Mouse (Mus musculus): ENCODE results near the gene Olfr33.
A peak's percentile ranks its signal among the peaks of the same experiment; 100 is the strongest.

Gene Olfr33

GRCm38 (mm10) chr7:102718970-102719369 is at the start of gene Olfr33:
Gene Olfr33 (minus strand): TSS chr7:102719070.
- DNase-seq (ENCODE audit: low spot score): no peak

- no peak for DNase-seq (ENCODE audit: low spot score)
Measured at GRCm38 (mm10) chr7:102759266-102759665, 40.4 kb upstream of the Olfr33 start, which contains the start of the genes Olfr560 and Olfr78. Gene Olfr560 (minus strand): TSS chr7:102759366. Gene Olfr78 (minus strand): TSS chr7:102759471.

DNA sequence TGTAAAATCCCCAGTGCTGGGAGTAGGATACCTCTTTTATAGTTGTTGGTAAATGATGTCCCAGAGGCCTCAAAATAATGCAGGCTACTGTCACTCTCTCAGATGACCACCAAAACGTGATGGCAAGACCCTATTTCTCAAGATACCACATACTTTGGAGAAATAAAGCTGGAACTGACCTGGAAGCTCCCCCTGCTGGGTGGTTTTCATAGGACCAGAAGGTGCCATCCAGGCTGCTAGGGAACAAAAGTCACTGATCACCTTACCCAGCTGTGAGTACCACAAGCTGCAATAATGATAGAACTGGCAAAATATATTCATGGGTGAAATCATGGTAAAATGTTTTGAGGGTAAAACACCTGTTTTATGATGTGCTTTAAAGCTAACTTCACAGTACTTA is 33.2 kb upstream of the Olfr33 start:
- no peak for DNase-seq (ENCODE audit: low spot score)

- no peak for DNase-seq (ENCODE audit: low spot score)
Measured at GRCm38 (mm10) chr7:102737705-102738104, 18.8 kb upstream of the Olfr33 start.

- DNase-seq (ENCODE audit: low spot score): no peak
Measured at GRCm38 (mm10) chr7:102733793-102734192, 14.9 kb upstream of the Olfr33 start.

DNA sequence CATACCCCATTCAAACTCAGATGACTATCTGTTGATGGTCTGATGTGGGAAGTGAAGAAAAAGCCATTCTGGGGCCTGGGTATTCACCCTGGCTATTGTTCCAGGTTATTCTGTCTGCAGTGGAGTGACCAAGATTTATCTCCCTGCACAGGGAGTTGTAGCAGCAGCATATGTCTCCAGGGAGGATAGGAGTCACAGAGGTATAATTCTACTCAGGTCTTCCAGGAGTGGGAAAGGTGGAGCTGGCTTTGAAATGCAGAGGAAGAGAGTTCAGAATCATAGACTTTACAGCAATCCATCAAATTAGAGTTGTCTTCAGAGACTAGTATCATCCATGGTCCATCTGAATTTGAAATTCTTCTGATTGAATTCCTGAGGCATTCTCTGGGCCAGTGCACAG is 8.5 kb upstream of the Olfr33 start, which contains the start of gene Olfr559:
Gene Olfr559, minus strand, starts transcription at position 101 of the 400 bp plus-strand sequence.
- DNase-seq (ENCODE audit: low spot score): no peak

DNA sequence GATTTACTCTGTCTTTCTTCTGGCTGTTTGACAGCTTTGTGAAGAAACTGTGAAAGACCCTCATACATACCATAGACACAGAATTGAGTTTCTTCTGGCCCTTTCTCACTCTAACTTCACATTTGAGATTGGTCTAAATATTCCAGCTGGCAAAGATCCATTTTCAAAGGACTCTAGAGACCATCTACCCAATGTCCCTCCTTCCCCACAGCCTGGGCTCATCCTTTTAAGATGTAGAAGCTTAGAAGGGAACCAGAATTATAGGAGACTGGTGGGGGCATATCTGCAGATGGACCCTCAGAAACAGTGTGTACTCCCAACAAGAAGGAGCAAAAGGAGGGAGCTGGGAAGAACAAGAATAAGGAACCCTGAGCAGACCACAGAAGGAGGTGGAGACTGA is 17.0 kb downstream of the Olfr33 start, which contains the start of gene Olfr558:
Gene Olfr558, plus strand, starts transcription at position 301 of the 400 bp plus-strand sequence.
- DNase-seq (ENCODE audit: low spot score): no peak

- no peak for DNase-seq (ENCODE audit: low spot score)
Measured at GRCm38 (mm10) chr7:102698461-102698860, 20.4 kb downstream of the Olfr33 start.

- no peak for DNase-seq (ENCODE audit: low spot score)
Measured at GRCm38 (mm10) chr7:102695358-102696125, 23.3 kb downstream of the Olfr33 start, which contains the start of gene Olfr557. Gene Olfr557 (plus strand): TSS chr7:102695910.

DNA sequence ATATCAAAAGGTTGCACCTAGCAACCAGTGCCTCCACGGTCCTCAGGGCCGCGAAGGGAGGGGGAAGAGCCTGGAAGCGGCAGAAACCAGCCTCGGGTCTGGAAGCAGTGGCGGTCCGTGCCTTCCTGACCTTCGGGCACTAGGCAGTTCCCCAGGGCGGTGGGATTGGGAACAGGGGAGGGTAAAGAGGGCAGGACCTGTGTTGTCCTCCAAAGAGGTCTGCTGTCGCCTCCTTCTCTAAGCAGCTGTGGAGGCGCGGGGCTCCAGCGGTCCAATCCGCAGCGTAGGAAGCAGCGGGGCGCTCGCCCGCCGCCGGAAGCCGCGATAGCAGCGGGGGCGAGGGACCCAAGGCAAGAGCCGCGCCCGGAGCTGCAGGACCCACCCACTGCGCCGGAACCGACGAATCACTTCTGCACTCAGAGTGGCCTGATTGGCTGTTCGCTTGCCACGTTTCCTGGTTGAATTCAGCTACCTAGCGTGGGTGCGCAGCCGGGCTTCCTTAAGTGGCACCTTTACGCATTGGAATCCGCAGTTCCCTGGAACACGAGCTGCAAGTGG is 31.8 kb downstream of the Olfr33 start, which contains the start of gene Trim68:
Gene Trim68, minus strand, starts transcription at position 384 of the 558 bp plus-strand sequence.
- peak; percentile 90 for DNase-seq (ENCODE audit: low spot score)

DNA sequence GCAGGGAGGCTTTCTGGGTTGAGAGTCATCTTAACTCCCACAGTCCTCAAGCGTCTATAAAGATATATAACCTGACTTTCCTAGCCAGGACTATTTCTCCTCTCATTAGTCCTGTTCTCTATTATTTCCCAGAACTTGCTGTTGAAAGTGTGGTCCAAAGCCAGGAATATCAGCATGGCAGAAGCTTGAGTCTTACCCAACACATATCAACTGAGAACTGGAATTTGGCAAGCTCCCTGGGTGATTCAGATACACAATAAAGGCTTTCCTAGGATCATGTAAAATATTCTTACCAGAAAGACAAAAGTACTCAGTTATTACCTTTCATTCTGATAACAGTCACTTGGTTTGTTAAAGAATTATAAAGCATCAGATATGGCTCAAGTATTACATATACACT is 37.0 kb downstream of the Olfr33 start:
- no peak for DNase-seq (ENCODE audit: low spot score)

DNA sequence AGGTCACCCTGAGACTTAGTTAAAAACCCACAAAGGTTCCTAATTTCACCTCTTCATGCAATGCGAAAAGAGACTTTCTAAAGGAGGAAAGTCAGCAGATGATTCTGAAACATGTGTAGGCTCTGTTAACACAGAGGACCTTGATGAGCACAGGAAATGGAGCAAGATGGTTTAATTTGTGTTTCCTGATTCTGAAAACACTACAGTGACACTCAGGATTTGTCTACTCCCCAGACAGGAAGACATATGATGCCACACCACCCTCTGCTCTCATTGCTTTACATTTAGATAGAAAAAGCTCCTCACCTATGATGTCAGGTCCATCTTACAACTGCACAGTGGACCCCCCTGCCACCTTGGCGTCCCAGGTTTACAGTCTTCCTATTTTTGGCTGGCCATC is 42.6 kb downstream of the Olfr33 start:
- no peak for DNase-seq (ENCODE audit: low spot score)

DNA sequence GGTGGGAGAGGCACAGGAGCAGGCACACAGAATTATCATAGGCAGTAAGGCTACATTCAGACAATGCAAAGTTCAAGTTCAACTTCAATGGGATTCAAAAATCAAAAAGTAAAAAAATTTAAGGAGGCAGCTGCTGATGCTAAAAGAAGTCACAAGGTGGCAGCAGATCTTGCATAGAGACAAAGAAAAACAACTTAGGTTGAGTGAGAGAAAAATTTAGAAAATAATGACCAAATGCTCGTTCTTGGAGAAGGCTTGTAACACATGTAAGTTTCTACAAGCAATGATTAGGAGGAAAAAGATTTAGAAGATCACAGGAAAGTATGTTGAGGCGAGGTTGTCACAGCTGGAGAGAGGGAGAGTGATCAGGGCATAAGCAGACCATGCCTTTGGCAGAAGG is 53.5 kb downstream of the Olfr33 start:
- DNase-seq (ENCODE audit: low spot score): no peak

DNA sequence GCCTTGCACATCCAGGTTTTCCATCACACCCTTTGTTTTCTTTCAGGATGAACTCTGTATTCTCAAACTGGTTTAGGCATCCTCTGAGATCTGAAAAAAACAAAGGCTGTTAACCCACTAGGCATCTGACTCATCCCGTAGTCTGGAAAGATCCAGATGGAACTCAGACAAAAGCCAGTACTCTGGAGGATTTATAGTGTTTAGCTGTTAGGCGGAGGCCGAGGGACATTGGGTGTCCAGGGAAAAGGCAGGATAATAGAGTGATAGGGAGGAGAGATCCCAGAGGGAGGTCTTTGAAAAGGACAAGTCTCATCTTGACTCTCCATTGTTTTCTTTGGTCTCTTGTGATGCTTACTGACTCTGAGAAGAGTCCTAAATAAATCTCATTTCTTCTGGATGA is 54.3 kb downstream of the Olfr33 start, which contains the start of gene Olfr556:
Gene Olfr556, plus strand, starts transcription at position 301 of the 400 bp plus-strand sequence.
- no peak for DNase-seq (ENCODE audit: low spot score)
